In the genomic region with DNA sequence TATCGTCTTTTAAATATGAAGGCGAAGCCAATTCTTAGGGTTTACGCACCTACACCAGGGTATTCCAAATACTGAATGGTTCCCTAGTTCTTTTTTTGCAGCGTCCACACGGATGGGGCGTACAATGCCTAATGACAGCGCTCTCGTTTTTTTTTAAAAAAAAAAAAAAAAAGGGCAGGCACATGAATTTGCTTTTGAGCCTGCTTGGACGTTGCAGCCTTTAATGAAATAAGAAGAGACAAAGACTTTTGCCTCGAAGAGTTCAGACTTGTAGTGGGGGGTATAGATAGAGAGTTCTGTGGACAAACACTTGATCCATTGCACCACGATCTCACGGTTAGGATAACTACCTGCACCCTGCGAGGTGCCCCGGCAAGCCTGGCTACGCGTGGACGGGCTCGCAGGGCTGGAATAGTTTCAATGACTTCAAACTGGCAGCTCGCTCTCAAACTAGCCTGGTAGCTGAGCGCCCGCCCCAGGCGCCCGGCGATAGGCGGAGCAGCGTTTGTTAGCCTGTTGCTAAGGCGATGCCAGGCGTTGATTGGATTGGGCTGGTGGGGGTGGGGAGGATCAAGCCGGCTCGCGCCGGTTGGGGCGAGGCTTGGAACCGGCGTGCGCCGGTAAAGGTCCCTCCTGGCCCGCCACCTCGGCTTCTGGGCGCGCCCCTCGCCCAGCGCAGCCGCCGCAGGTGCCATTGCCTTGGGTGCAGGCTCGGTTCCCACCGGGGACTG, we compare ENCODE assay signal across 1 mouse cellular context.
A peak's percentile ranks its signal among the peaks of the same experiment; 100 is the strongest.
TF ChIP-seq lines count a peak whose summit lies in the region.

No protein-coding gene starts in this region.

TF ChIP-seq in CH12.LX, 34 proteins besides CTCF, POLR2A, EP300 and RAD21 (continued from another document):
- no peak for TF ChIP-seq PAX5 (IDR thresholded peaks at IDR 0.05; ENCODE audit: low read length)
- TF ChIP-seq ZKSCAN1 (IDR thresholded peaks at IDR 0.05; ENCODE audit: borderline replicate concordance, low read depth, low read length) = no peak
- TF ChIP-seq CHD2 (IDR thresholded peaks at IDR 0.05; ENCODE audit: low read length) = peak; percentile 95
- 0 out of 2 replicates have a peak, but pooled peaks have one; percentile 26 for TF ChIP-seq TBP (conservative IDR thresholded peaks at IDR 0.05; ENCODE audit: low read depth, low read length)
- no peak for TF ChIP-seq NRF1 (IDR thresholded peaks at IDR 0.05; ENCODE audit: low read depth, low read length)
- no peak for TF ChIP-seq ZC3H11A (IDR thresholded peaks at IDR 0.05; ENCODE audit: low read depth, low read length)
- no peak for TF ChIP-seq USF2 (conservative IDR thresholded peaks at IDR 0.05; ENCODE audit: low read depth, low read length)
- no peak for TF ChIP-seq POLR2AphosphoS2 (IDR thresholded peaks at IDR 0.05; ENCODE audit: low read depth, low read length)
- no peak for TF ChIP-seq IRF4 (IDR thresholded peaks at IDR 0.05; ENCODE audit: low read depth, low read length)
- peak; percentile 62 for TF ChIP-seq TCF12 (IDR thresholded peaks at IDR 0.05; ENCODE audit: low read depth, low read length)
- peak; percentile 70 for TF ChIP-seq MYC (IDR thresholded peaks at IDR 0.05; ENCODE audit: low read depth, low read length)
- TF ChIP-seq BHLHE40 (IDR thresholded peaks at IDR 0.05; ENCODE audit: low read depth, low read length) = peak; percentile 49
- no peak for TF ChIP-seq ELF1 (IDR thresholded peaks at IDR 0.05; ENCODE audit: low read depth, low read length)
- no peak for TF ChIP-seq MAFK (IDR thresholded peaks at IDR 0.05; ENCODE audit: insufficient replicate concordance, low read length)
- no peak for TF ChIP-seq KAT2A (IDR thresholded peaks at IDR 0.05; ENCODE audit: insufficient replicate concordance, low read length)
- TF ChIP-seq SMC3 (IDR thresholded peaks at IDR 0.05; ENCODE audit: low read depth, low read length) = no peak
- no peak for TF ChIP-seq E2F4 (IDR thresholded peaks at IDR 0.05; ENCODE audit: insufficient replicate concordance, low read depth, low read length)
- no peak for TF ChIP-seq JUND (conservative IDR thresholded peaks at IDR 0.05; ENCODE audit: low read depth, low read length)
- TF ChIP-seq NELFE (IDR thresholded peaks at IDR 0.05; ENCODE audit: low read depth, low read length) = 0 out of 2 replicates have a peak, but pooled peaks have one; percentile 1
- peak; percentile 24; the same call in 1 of the 2 replicates for TF ChIP-seq HCFC1 (IDR thresholded peaks at IDR 0.05; ENCODE audit: low read depth, low read length)
- TF ChIP-seq JUN (IDR thresholded peaks at IDR 0.05; ENCODE audit: insufficient read depth, low read depth, low read length) = no peak
- 0 out of 2 replicates have a peak, but pooled peaks have one; percentile 27 for TF ChIP-seq ZMIZ1 (IDR thresholded peaks at IDR 0.05; ENCODE audit: low read depth, low read length)
- TF ChIP-seq MEF2A (IDR thresholded peaks at IDR 0.05; ENCODE audit: borderline replicate concordance, low read depth, low read length) = no peak
- TF ChIP-seq CHD1 (IDR thresholded peaks at IDR 0.05; ENCODE audit: low read depth, low read length) = no peak
- TF ChIP-seq USF1 (IDR thresholded peaks at IDR 0.05; ENCODE audit: low read depth, low read length) = no peak
- TF ChIP-seq ZNF384 (IDR thresholded peaks at IDR 0.05; ENCODE audit: low read depth, low read length) = peak; percentile 95
- no peak; the same call in 1 of the 2 replicates for TF ChIP-seq SIN3A (IDR thresholded peaks at IDR 0.05; ENCODE audit: low read length)
- peak; percentile 36; the same call in 1 of the 2 replicates for TF ChIP-seq MAX (IDR thresholded peaks at IDR 0.05; ENCODE audit: low read length)
